Mouse (Mus musculus) spleen, embryonic (tissue): ENCODE measurements at regions not wholly inside any gene's neighbourhood (a gene's known extent, or its start where the extent isn't known, plus 50 kb on each side); places are given as distances from the start of the nearest gene placed in this dataset.
"Not testable (repeated sequence)": the region's sequence is repeated elsewhere in the genome, so short reads cannot be mapped to it uniquely, and the experiment has no call there.

Experiments
- CTCF ChIA-PET: fragments of 350-600 bp; sonication (Branson Sonifier 250); formaldehyde crosslinking; loops from one replicate; lab custom pipeline; 2022; lab: Charles Lee

- CTCF ChIA-PET: no interaction called here
Measured at GRCm38 (mm10) chr11:111947671-111948070, 834.4 kb upstream of the Sox9 start.

- CTCF ChIA-PET: no interaction called here
Measured at GRCm38 (mm10) chr11:111953421-111953820, 828.6 kb upstream of the Sox9 start.

- CTCF ChIA-PET: no interaction called here
Measured at GRCm38 (mm10) chr11:111957721-111958287, 824.2 kb upstream of the Sox9 start.

- CTCF ChIA-PET: no interaction called here
Measured at GRCm38 (mm10) chr11:111961047-111961837, 820.8 kb upstream of the Sox9 start.

GRCm38 (mm10) chr11:111961846-111962245 lies 820.2 kb upstream of the Sox9 start:
- CTCF ChIA-PET: no interaction called here

- CTCF ChIA-PET: no interaction called here
Measured at GRCm38 (mm10) chr11:111964066-111964465, 818.0 kb upstream of the Sox9 start.

GRCm38 (mm10) chr11:111966401-111966800 lies 815.6 kb upstream of the Sox9 start:
- CTCF ChIA-PET: no interaction called here

- CTCF ChIA-PET: no interaction called here
Measured at GRCm38 (mm10) chr11:111971001-111971400, 811.0 kb upstream of the Sox9 start.

- CTCF ChIA-PET: no interaction called here
Measured at GRCm38 (mm10) chr11:111978667-111979066, 803.4 kb upstream of the Sox9 start.

- CTCF ChIA-PET: no interaction called here
Measured at GRCm38 (mm10) chr11:111996395-111996794, 785.6 kb upstream of the Sox9 start.

GRCm38 (mm10) chr11:112010848-112011247 lies 771.2 kb upstream of the Sox9 start:
- CTCF ChIA-PET: not testable (repeated sequence)

GRCm38 (mm10) chr11:112017906-112018305 lies 764.1 kb upstream of the Sox9 start:
- CTCF ChIA-PET: no interaction called here

- CTCF ChIA-PET: no interaction called here
Measured at GRCm38 (mm10) chr11:112028031-112028430, 754.0 kb upstream of the Sox9 start.

- CTCF ChIA-PET: no interaction called here
Measured at GRCm38 (mm10) chr11:112038741-112039140, 743.3 kb upstream of the Sox9 start.

GRCm38 (mm10) chr11:112044455-112044854 lies 737.6 kb upstream of the Sox9 start:
- CTCF ChIA-PET: no interaction called here

GRCm38 (mm10) chr11:112045353-112045752 lies 736.7 kb upstream of the Sox9 start:
- CTCF ChIA-PET: no interaction called here

- CTCF ChIA-PET: no interaction called here
Measured at GRCm38 (mm10) chr11:112050362-112050761, 731.7 kb upstream of the Sox9 start.

GRCm38 (mm10) chr11:112055591-112055990 lies 726.4 kb upstream of the Sox9 start:
- CTCF ChIA-PET: no interaction called here

GRCm38 (mm10) chr11:112067176-112067575 lies 714.8 kb upstream of the Sox9 start:
- CTCF ChIA-PET: no interaction called here

GRCm38 (mm10) chr11:112068821-112069220 lies 713.2 kb upstream of the Sox9 start:
- CTCF ChIA-PET: no interaction called here

- CTCF ChIA-PET: no interaction called here
Measured at GRCm38 (mm10) chr11:112071571-112071970, 710.5 kb upstream of the Sox9 start.

GRCm38 (mm10) chr11:112081386-112081785 lies 700.6 kb upstream of the Sox9 start:
- CTCF ChIA-PET: interaction anchor here (0.6 kb wide), 1 partner anchor 18 kb away, joined by 5 read pairs; no protein-coding TSS in a partner anchor

GRCm38 (mm10) chr11:112083019-112083418 lies 699.0 kb upstream of the Sox9 start:
- CTCF ChIA-PET: no interaction called here
